Mouse (Mus musculus): ENCODE results near the gene Btbd11. TPM values are rescaled to one million over a fixed set of nuclear protein-coding genes. Genes with fewer than 3 reads are reported as not detected.
A peak's percentile ranks its signal among the peaks of the same experiment; 100 is the strongest.

The Btbd11 gene
- total and polyA plus RNA-seq, 3 experiments = 10.1 to 18.5 (median 15.4) TPM

- TF ChIP-seq JUND (conservative IDR thresholded peaks at IDR 0.05; ENCODE audit: low read depth, low read length) (no peak), E2F4 (IDR thresholded peaks at IDR 0.05; ENCODE audit: insufficient replicate concordance, low read depth, low read length) (no peak), MAFK (IDR thresholded peaks at IDR 0.05; ENCODE audit: insufficient replicate concordance, low read length) (no peak), POLR2AphosphoS2 (IDR thresholded peaks at IDR 0.05; ENCODE audit: low read depth, low read length) (no peak), ZKSCAN1 (IDR thresholded peaks at IDR 0.05; ENCODE audit: borderline replicate concordance, low read depth, low read length) (no peak), MYC (IDR thresholded peaks at IDR 0.05; ENCODE audit: low read depth, low read length) (no peak), PAX5 (IDR thresholded peaks at IDR 0.05; ENCODE audit: low read length) (no peak), RCOR1 (conservative IDR thresholded peaks at IDR 0.05; ENCODE audit: low read depth, low read length) (no peak), ZNF384 (IDR thresholded peaks at IDR 0.05; ENCODE audit: low read depth, low read length) (no peak), RAD21 (IDR thresholded peaks at IDR 0.05; ENCODE audit: low read depth, low read length) (peak; percentile 69), JUN (IDR thresholded peaks at IDR 0.05; ENCODE audit: insufficient read depth, low read depth, low read length) (no peak), ZMIZ1 (IDR thresholded peaks at IDR 0.05; ENCODE audit: low read depth, low read length) (no peak), CTCF (conservative IDR thresholded peaks at IDR 0.05 in 1 of 2, IDR thresholded peaks at IDR 0.05 in 1 of 2; ENCODE audit: low read depth in 2 of 2, low read length in 2 of 2) (peak in 1 of 2 experiments; percentile 64; a peak in 2 of 4 replicates), CHD1 (IDR thresholded peaks at IDR 0.05; ENCODE audit: low read depth, low read length) (no peak), KAT2A (IDR thresholded peaks at IDR 0.05; ENCODE audit: insufficient replicate concordance, low read length) (no peak), SMC3 (IDR thresholded peaks at IDR 0.05; ENCODE audit: low read depth, low read length) (peak; percentile 69), NELFE (IDR thresholded peaks at IDR 0.05; ENCODE audit: low read depth, low read length) (no peak), HCFC1 (IDR thresholded peaks at IDR 0.05; ENCODE audit: low read depth, low read length) (no peak), EP300 (IDR thresholded peaks at IDR 0.05; ENCODE audit: low read length) (no peak), ETS1 (conservative IDR thresholded peaks at IDR 0.05; ENCODE audit: low read depth, low read length) (no peak), TBP (conservative IDR thresholded peaks at IDR 0.05; ENCODE audit: low read depth, low read length) (no peak), ELF1 (IDR thresholded peaks at IDR 0.05; ENCODE audit: low read depth, low read length) (no peak), ZC3H11A (IDR thresholded peaks at IDR 0.05; ENCODE audit: low read depth, low read length) (peak; percentile 28), SIN3A (IDR thresholded peaks at IDR 0.05; ENCODE audit: low read length) (no peak), BHLHE40 (IDR thresholded peaks at IDR 0.05; ENCODE audit: low read depth, low read length) (no peak), TCF12 (IDR thresholded peaks at IDR 0.05; ENCODE audit: low read depth, low read length) (no peak)
- peak; percentile 21 for DNase-seq (ENCODE audit: extremely low read depth)
- H3K79me2 ChIP-seq (replicated peaks; ENCODE audit: control insufficient read depth, extremely low read depth, insufficient read depth, poor library complexity, severe bottlenecking) = no peaks in the 10 kb centered on the region
- H3K9me3 ChIP-seq (replicated peaks; ENCODE audit: low read length) = peaks cover 5% of the 10 kb centered on the region
- dilution Hi-C loops (cut with MboI; ENCODE audit: extremely low pct_ligation_motif_present, extremely low pct_unique_long_range_greater_than_20kb, low sequenced_read_pairs) (no loop called here), in situ Hi-C loops (cut with MboI; ENCODE audit: low pct_ligation_motif_present, low pct_unique_long_range_greater_than_20kb, low sequenced_read_pairs) (loop anchor here (10.0 kb wide), 1 partner anchor 231 kb away; no protein-coding TSS in a partner anchor)
- H3K4me3 ChIP-seq (replicated peaks in 1 of 3; ENCODE audit: low read depth in 2 of 3, low read length in 2 of 3, poor library complexity in 1 of 3) = no peak overlapping the region
- H3K4me2 ChIP-seq (ENCODE audit: insufficient read depth, low read depth, poor library complexity, severe bottlenecking) = no peak overlapping the region
- H3K4me1 ChIP-seq (ENCODE audit: control insufficient read depth in 1 of 2, insufficient read depth in 2 of 2) = peaks cover 0 to 44% of the 10 kb centered on the region in 2 experiments; a peak in 2 of 4 replicates
- H3K36me3 ChIP-seq (replicated peaks in 1 of 2; ENCODE audit: control insufficient read depth in 1 of 2, insufficient read depth in 1 of 2, low read length in 1 of 2) = peaks cover 0 to 40% of the 10 kb centered on the region in 2 experiments
- no peaks in the 10 kb centered on the region for H3K27me3 ChIP-seq (replicated peaks)
- no peak overlapping the region for H3K9ac ChIP-seq (ENCODE audit: insufficient read depth, low read depth)
- no peak overlapping the region for H3K27ac ChIP-seq (ENCODE audit: insufficient read depth, low read depth)
Measured at GRCm38 (mm10) chr10:85455985-85456384, 69.4 kb downstream of the Btbd11 start.

All from CH12.LX (cell line).